Mouse (Mus musculus) midbrain, embryonic 11.5 days (tissue): Measurements from ENCODE around the gene Tox2. TPM values are rescaled to one million over a fixed set of nuclear protein-coding genes. Genes with fewer than 3 reads are reported as not detected.

ENCODE experiments used
- ATAC-seq: fragments of 200-750 bp; cut with Nextera tagmentation; 2 replicates; pipeline ENCODE4 v1.8.0; 2017; ENCODE audit warnings: moderate TSS enrichment, moderate library complexity; ENCODE audit not compliant: low FRiP score
- DNase-seq: peaks from one replicate; pipeline ENCODE4 v3.0.0; 2015; ENCODE audit warnings: low spot score; ENCODE audit errors: missing footprints
- H3K27ac ChIP-seq: fragments of 300-500 bp; sonication (generic); 2 replicates; pipeline ENCODE4 v1.5.1; 2014; ENCODE audit warnings: low read depth, low read length
- H3K27me3 ChIP-seq: fragments of 300-500 bp; sonication (generic); 2 replicates; pipeline ENCODE4 v1.6.1; 2014; ENCODE audit warnings: mild to moderate bottlenecking, low read length, moderate library complexity, mixed read lengths; ENCODE audit not compliant: control insufficient read depth, insufficient read depth
- H3K36me3 ChIP-seq: fragments of 300-500 bp; sonication (generic); 2 replicates; pipeline ENCODE4 v1.6.1; 2014; ENCODE audit warnings: mild to moderate bottlenecking, low read length, moderate library complexity, mixed read lengths; ENCODE audit not compliant: control insufficient read depth, insufficient read depth
- H3K4me1 ChIP-seq: fragments of 300-500 bp; sonication (generic); 2 replicates; pipeline ENCODE4 v1.6.1; 2014; ENCODE audit warnings: low read length; ENCODE audit not compliant: control insufficient read depth, insufficient read depth
- H3K4me2 ChIP-seq: fragments of 300-500 bp; sonication (generic); 2 replicates; pipeline ENCODE4 v1.6.1; 2014; ENCODE audit warnings: mild to moderate bottlenecking, moderate library complexity
- H3K4me3 ChIP-seq: fragments of 300-500 bp; sonication (generic); 2 replicates; pipeline ENCODE4 v1.5.1; 2014; ENCODE audit warnings: low read depth, low read length
- H3K9ac ChIP-seq: fragments of 300-500 bp; sonication (generic); 2 replicates; pipeline ENCODE4 v1.6.1; 2014; ENCODE audit warnings: low read length
- H3K9me3 ChIP-seq: fragments of 300-500 bp; sonication (generic); 2 replicates; pipeline ENCODE4 v1.6.1; 2016; ENCODE audit warnings: low read length; ENCODE audit not compliant: control insufficient read depth
- WGBS: fragments of 180-500 bp; shearing (Covaris S2); extraction: QIAGEN DNeasy Blood & Tissue Kit; methylation state at CpG from one replicate; pipeline ENCODE4 v1.1.7; 2014; 5-methylcytosine and 5-hydroxymethylcytosine counted together
- polyA plus RNA-seq: library from polyadenylated mRNA; unstranded; fragments of >200 nt; fragmentation: Nextera tagmentation; extraction: Ambion mirVana; gene quantifications from 2 replicates; pipeline ENCODE4 v1.2.1, GENCODE M21; 2014

The Tox2 gene
- polyA plus RNA-seq, result 37.3 and 38.2 TPM in 2 replicates

DNA sequence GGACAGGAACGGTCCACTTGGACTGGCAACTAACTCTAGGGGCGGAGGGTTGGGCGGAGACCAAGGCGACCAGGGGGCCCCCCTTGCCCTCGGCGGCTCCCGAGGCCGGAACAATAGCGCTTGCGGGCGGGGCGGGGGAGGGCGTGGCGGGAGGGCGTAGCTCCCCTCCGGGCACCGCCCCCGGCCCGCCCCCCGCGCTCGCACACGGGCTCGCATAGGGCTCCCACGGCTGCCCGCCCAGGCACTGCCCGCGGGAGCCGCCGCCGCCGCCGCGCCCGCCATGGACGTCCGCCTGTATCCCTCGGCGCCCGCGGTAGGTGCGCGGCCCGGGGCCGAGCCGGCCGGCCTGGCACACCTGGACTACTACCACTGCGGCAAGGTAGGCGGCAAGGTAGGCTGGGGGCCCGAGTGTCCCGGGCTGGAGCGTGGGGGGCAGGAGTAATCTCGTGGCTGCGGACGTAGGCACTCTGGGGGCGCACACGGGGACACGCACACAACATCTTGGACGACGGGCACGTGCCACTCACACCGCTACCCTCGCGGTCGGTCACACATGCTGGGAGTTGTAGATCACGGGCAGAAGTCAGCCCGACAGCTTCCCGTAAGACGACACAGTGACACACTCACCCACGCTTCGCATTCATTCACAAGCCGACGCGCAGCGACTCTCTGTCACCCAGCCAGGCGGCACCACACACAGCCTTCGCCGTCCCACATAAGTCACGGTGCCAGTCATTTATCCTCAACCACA, at the start of gene Tox2:
Gene Tox2 (plus strand): TSS at position 242 of the 751 bp plus-strand sequence.
- Histone ChIP-seq H3K9me3 (no peaks in the 10 kb centered on the region; the same call in 1 of the 2 replicates), H3K4me1 (peaks cover 23% of the 10 kb centered on the region), H3K4me3 (peak within 1 kb of the TSS; percentile 63), H3K27me3 (no peaks in the 10 kb centered on the region), H3K27ac (peak within 1 kb of the TSS; percentile 64; the same call in 1 of the 2 replicates), H3K36me3 (no peaks in the 10 kb centered on the region), H3K9ac (peak within 1 kb of the TSS; percentile 87), H3K4me2 (peak within 1 kb of the TSS; percentile 90)
- ATAC-seq, result peak; percentile 85
- peak; percentile 98 for DNase-seq
- WGBS, result 1% methylated on average over 72 of the region's 79 CpGs

DNA sequence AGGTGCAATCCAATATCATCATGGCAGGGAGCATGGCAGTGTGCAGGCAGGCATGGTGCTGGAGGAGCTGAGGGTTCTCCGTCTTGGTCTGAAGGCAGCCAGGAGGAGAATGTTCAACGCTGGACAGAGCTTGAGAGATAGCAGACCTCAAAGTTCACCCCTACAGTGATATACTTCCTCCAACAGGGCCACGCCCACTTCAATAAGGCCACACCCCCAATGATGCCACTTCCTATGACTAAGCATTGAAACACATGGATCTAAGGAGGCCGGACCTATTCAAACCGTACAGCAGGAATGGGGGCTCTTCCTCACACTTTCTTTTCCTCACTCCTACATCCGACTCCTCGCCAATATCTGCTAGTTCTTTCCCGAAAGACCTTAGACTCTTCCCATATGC, 48.3 kb upstream of the Tox2 start:
- Histone ChIP-seq H3K27me3 (no peaks in the 10 kb centered on the region), H3K4me2 (no peak overlapping the region), H3K9ac (no peak overlapping the region), H3K36me3 (no peaks in the 10 kb centered on the region), H3K27ac (no peak overlapping the region), H3K4me3 (no peak overlapping the region), H3K4me1 (peaks cover 15% of the 10 kb centered on the region), H3K9me3 (no peaks in the 10 kb centered on the region)
- WGBS, result 95% methylated on average over 8 of the region's 8 CpGs
- DNase-seq, result no peak
- no peak for ATAC-seq

DNA sequence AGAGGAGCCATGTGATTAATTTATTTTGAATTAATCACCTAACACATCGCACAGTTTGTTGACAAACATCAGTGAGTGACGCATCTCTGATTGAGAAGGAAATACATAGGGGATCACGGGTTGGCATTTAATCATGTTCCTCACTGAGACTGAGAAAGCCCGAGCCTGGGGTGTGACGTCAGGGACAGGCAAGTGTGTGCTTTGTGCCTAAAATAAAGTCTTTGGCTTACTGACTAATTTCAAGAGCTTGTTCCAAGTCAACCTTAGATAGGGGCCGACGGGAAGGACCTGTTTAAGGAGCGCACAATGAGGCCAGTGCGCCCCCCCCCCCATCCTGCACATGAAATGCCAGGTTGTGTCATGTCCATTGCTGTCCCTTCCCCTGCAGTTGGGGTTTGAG, 43.9 kb upstream of the Tox2 start:
- WGBS, result 94% methylated on average over 9 of the region's 9 CpGs
- H3K4me2 ChIP-seq, result no peak overlapping the region
- no peaks in the 10 kb centered on the region for H3K36me3 ChIP-seq

DNA sequence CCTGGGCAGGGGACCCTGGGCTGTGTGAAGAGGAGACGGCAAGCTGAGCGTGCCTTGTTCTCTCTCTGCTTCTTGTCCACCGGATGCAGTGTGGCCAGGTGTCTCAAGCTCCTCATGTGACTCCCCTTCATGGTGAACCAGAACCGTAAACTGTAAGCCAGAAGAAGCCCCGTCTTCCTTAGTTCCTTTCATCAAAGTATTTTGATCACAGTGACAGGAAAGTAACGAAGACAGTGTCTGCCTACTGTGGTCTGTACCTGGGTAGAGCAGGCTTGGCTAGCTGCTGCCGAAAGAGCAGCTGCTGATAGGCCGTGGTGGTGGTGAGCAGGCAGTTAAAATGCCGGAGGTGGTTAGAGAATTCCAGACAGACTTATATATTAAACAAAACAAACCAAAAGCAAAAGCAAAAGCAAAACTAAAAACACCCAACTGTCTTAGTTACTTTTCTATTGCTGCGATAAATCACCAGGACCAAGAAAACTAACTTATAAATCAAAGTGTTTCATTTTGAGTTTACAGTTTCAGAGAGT, 38.4 kb upstream of the Tox2 start:
- 91% methylated on average over 10 of the region's 10 CpGs for WGBS
- no peaks in the 10 kb centered on the region for H3K9me3 ChIP-seq
- no peak overlapping the region for H3K27ac ChIP-seq
- no peaks in the 10 kb centered on the region for H3K27me3 ChIP-seq
- ATAC-seq (no peak), DNase-seq (no peak)
- peaks cover 4% of the 10 kb centered on the region for H3K4me1 ChIP-seq
- no peak overlapping the region for H3K4me2 ChIP-seq
- no peaks in the 10 kb centered on the region for H3K36me3 ChIP-seq
- no peak overlapping the region for H3K9ac ChIP-seq
- H3K4me3 ChIP-seq, result no peak overlapping the region

More for the DNA sequence above, 43.9 kb upstream of the Tox2 start:
- Histone ChIP-seq H3K9me3 (no peaks in the 10 kb centered on the region), H3K9ac (no peak overlapping the region), H3K27me3 (no peaks in the 10 kb centered on the region), H3K27ac (no peak overlapping the region), H3K4me1 (no peaks in the 10 kb centered on the region), H3K4me3 (no peak overlapping the region)
- ATAC-seq (no peak), DNase-seq (no peak)

DNA sequence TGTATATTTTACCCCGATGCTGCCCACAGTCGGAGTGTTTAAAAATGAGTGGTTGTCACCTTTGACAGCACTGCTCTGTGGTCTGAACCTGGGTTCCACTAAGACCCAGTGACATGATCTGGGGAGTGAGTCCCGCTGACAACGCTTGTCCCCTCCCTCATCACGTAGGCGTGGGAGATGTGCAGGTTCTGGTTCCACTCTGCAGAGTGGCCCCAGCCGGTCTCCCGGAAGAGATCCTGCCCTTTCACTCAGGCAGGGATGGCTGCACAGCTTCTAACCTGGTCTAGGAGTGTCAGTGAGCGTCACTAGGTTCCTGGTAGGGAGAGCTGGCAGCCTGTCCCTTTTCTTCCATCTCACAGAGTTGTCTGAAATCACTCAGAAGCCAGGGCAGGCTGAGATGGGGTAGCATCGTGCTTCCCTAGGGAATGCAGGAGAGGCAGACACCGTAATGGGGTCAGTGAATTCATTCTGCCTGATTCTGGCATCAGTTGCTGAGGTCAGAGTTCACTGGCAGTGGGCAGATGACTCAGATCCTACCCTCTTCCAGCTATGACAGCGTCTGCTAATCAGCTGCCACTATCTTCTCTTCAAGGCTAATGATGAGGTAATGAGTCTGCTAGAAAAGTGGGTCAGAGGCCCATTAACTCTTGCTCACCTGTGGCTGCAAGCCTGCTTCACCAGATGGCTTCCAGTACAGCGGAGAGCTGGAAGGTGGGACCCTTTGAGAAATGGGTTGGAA, 36.7 kb upstream of the Tox2 start:
- H3K27me3 ChIP-seq, result no peaks in the 10 kb centered on the region
- no peak overlapping the region for H3K4me3 ChIP-seq
- no peak overlapping the region; the same call in 1 of the 2 replicates for H3K9ac ChIP-seq
- 63% methylated on average over 13 of the region's 13 CpGs for WGBS
- no peak for DNase-seq
- no peak overlapping the region for H3K27ac ChIP-seq
- ATAC-seq, result peak; percentile 42; the same call in 1 of the 2 replicates
- no peaks in the 10 kb centered on the region for H3K9me3 ChIP-seq
- no peak overlapping the region for H3K4me2 ChIP-seq
- H3K4me1 ChIP-seq, result peaks cover 4% of the 10 kb centered on the region
- no peaks in the 10 kb centered on the region for H3K36me3 ChIP-seq

DNA sequence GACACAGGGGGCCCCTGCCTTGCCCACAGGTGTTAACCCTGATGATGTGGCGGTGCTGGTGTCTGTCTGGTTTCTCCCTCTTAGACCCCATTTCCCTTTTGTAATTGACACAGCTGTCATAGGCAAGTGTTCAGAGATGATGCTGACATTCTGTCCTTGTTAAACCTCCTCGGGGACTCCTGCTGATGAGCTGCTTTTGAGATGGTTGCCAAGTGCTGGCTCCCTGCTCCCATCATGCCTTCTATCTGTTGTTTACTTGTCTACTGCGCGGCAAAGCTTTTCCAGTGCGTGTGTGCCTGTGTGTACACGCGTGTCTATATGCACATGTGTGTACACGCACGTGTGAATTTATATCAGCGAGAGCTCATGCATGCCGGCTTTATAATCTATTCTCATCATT, 31.0 kb upstream of the Tox2 start:
- Histone ChIP-seq H3K4me1 (peaks cover 4% of the 10 kb centered on the region), H3K9ac (no peak overlapping the region), H3K27me3 (no peaks in the 10 kb centered on the region), H3K4me2 (no peak overlapping the region), H3K9me3 (no peaks in the 10 kb centered on the region), H3K4me3 (no peak overlapping the region), H3K36me3 (no peaks in the 10 kb centered on the region), H3K27ac (no peak overlapping the region)
- ATAC-seq, result no peak
- no peak for DNase-seq
- WGBS, result 87% methylated on average over 11 of the region's 11 CpGs

DNA sequence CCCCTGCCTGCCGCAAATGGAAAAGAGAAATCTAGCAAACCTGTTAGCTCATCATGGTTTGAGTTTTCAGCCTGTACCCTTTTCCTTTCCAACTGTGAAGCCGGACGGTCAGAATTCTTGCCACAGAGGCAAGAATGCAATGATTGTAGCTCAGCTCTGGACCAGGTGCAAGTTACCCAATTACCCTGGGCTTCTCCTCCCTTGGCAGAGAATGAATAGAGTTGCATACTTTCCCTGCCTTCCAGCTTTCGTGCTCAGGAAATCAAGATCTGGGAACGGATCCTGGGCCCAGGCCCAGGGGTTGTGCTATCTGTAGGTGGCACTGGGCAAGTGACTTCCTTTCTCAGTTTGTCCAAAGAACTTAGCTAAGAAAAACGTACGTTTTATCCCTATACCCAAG, 28.9 kb upstream of the Tox2 start:
- H3K9ac ChIP-seq, result no peak overlapping the region
- no peak overlapping the region for H3K4me3 ChIP-seq
- H3K27ac ChIP-seq, result no peak overlapping the region
- H3K4me2 ChIP-seq, result no peak overlapping the region
- no peaks in the 10 kb centered on the region for H3K36me3 ChIP-seq
- ATAC-seq, result no peak
- no peak for DNase-seq
- H3K27me3 ChIP-seq, result no peaks in the 10 kb centered on the region
- WGBS, result 84% methylated on average over 7 of the region's 7 CpGs
- no peaks in the 10 kb centered on the region for H3K9me3 ChIP-seq
- H3K4me1 ChIP-seq, result peaks cover 4% of the 10 kb centered on the region

DNA sequence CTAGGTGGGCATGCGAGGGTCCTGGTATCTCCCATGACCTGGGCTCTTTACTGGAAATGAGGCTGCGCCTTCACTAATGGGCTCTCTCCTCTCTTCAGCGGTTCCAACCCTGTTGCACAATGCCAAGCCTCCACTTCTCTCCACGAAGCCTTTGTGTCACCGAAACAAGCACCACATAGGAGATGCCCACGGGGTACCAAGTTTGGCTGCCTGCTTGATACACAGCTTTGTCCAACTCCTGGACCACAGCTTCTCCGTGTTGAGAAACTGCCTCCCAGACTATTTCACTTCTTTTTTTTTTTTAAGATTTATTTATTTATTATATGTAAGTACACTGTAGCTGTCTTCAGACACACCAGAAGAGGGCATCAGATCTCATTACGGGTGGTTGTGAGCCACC, 27.1 kb upstream of the Tox2 start:
- Histone ChIP-seq H3K4me3 (no peak overlapping the region), H3K36me3 (no peaks in the 10 kb centered on the region), H3K4me1 (no peaks in the 10 kb centered on the region), H3K27ac (no peak overlapping the region), H3K4me2 (no peak overlapping the region), H3K9me3 (no peaks in the 10 kb centered on the region), H3K27me3 (no peaks in the 10 kb centered on the region), H3K9ac (no peak overlapping the region)
- DNase-seq (no peak), ATAC-seq (no peak)
- WGBS, result 95% methylated on average over 7 of the region's 8 CpGs

DNA sequence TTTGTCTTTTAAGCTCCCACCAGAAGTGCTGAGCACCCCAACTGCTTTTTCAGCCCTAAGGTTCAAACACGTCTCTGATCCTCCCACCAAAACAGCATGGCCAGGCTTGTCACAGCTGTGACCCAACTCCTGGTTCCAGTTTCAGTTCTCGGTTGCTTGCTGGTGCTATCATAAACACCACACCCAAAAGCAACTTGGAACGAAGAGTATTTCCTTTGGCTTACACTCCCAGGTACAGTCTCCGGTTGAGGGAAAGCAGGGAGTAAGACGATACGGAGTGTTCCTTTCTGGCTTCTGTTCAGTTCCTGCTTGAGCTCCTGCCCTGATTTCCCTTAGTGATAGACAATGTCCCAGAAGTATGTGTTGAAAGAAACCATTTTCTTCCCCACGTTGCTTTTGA, 26.4 kb upstream of the Tox2 start:
- H3K4me2 ChIP-seq, result no peak overlapping the region
- no peaks in the 10 kb centered on the region for H3K4me1 ChIP-seq
- 76% methylated on average over 7 of the region's 7 CpGs for WGBS
- no peak overlapping the region for H3K4me3 ChIP-seq
- H3K27ac ChIP-seq, result no peak overlapping the region
- no peak overlapping the region for H3K9ac ChIP-seq
- DNase-seq, result no peak
- no peaks in the 10 kb centered on the region for H3K9me3 ChIP-seq
- ATAC-seq, result no peak
- no peaks in the 10 kb centered on the region for H3K36me3 ChIP-seq
- no peaks in the 10 kb centered on the region for H3K27me3 ChIP-seq
